Mouse (Mus musculus): ENCODE results near the gene Supt20. TPM values are rescaled to one million over a fixed set of nuclear protein-coding genes. Genes with fewer than 3 reads are reported as not detected.
"Not testable (repeated sequence)": the region's sequence is repeated elsewhere in the genome, so short reads cannot be mapped to it uniquely, and the experiment has no call there.

The Supt20 gene
- polyA plus RNA-seq, 1 experiment from 2014 or later, result 129 TPM

DNA sequence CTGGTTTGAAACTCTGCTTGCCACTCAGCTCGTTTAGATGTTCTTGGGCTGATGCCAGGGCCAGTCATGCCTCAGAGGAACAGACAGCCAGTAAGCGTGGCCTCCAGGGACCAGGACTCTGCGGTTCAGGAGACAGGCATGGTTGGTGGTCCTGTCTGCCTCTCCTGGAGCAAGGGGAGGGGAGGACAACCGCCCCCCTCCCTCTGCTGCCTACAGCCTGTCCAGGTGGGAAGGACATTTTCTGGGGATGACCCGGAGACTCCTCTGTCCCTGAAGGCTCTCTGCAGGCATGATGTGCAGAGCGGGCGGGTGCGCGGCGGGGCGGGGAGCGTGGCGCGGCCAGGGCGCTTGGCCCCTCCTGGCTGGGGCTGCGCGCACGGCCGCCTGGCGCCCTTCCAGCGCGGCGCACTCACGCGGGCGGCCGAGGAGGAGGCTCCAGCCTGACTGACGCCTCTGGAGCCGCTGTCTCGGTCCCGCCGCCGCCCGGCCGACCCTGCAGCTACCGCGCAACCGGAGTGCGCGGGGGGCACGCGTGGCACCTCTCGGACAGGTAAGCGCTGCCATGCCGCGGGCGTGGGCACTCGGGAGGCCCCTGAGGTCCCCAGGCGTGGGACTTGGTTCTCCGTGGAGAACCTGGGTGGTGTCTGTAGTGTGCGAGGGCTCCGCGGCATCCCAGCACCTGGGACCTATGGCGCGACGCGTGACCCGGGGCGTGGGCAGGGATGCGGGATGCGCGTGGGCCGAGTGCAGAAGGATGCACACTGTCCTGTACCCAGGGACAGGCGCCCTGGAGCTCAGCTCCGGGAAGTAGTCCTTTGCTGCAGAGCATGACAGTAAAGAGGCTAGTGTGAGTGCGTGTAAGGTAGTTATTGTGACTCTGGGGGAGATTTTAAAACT is 62.8 kb downstream of the Supt20 start, which contains the start of gene Smad9:
Smad9 (plus strand) TSS at position 438 of the 897 bp plus-strand sequence.
- Histone ChIP-seq H3K9ac (ENCODE audit: low read length) (peak within 1 kb of the TSS; percentile 58), H3K4me3 (ENCODE audit: low read depth, low read length) (peak within 1 kb of the TSS; percentile 57), H3K27me3 (ENCODE audit: control insufficient read depth, insufficient read depth, low read length) (peaks cover 18% of the 10 kb centered on the region), H3K27ac (ENCODE audit: low read depth, low read length) (no peak within 1 kb of the TSS), H3K36me3 (ENCODE audit: control insufficient read depth, insufficient read depth, low read length) (no peaks in the 10 kb centered on the region; the same call in 1 of the 2 replicates), H3K9me3 (ENCODE audit: control insufficient read depth, low read length) (no peaks in the 10 kb centered on the region), H3K4me1 (replicated peaks; ENCODE audit: control insufficient read depth, insufficient read depth, low read length) (peaks cover 5% of the 10 kb centered on the region; the same call in 1 of the 2 replicates), H3K4me2 (ENCODE audit: low read depth, low read length, severe bottlenecking) (peak within 1 kb of the TSS; percentile 100)
- DNase-seq (ENCODE audit: low spot score) (peak; percentile 68), ATAC-seq (replicated peaks; ENCODE audit: low FRiP score) (peak; percentile 79)
- under 1% methylated on average over 60 of the region's 66 CpGs for WGBS

DNA sequence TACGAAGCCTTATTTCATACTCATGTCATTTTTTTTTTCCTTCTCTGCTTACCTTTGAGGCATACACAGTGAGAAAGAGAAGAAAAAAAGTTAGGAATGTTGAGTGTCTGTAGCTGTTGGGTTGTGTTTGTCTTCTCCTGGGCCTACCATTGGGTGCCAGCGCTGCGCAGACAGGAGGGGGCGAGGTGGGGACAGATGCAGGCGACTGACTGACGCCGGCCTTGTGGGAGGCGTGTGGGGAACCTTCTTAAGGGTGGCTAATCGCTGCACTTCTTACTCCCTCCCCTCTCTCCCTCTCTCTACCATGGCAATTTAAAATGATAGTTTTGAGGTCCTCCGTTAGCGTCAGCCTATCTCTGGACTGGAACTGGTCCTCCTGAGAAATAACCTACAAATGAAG is 63.5 kb downstream of the Supt20 start:
- Histone ChIP-seq H3K36me3 (ENCODE audit: control insufficient read depth, insufficient read depth, low read length) (no peaks in the 10 kb centered on the region; the same call in 1 of the 2 replicates), H3K27ac (ENCODE audit: low read depth, low read length) (no peak overlapping the region), H3K4me1 (replicated peaks; ENCODE audit: control insufficient read depth, insufficient read depth, low read length) (peaks cover 5% of the 10 kb centered on the region; the same call in 1 of the 2 replicates), H3K9me3 (ENCODE audit: control insufficient read depth, low read length) (no peaks in the 10 kb centered on the region), H3K27me3 (ENCODE audit: control insufficient read depth, insufficient read depth, low read length) (peaks cover 18% of the 10 kb centered on the region), H3K4me3 (ENCODE audit: low read depth, low read length) (peak overlapping the region; percentile 57), H3K4me2 (ENCODE audit: low read depth, low read length, severe bottlenecking) (peak overlapping the region; percentile 100), H3K9ac (ENCODE audit: low read length) (peak overlapping the region; percentile 58)
- ATAC-seq (replicated peaks; ENCODE audit: low FRiP score) (peak; percentile 20; the same call in 1 of the 2 replicates), DNase-seq (ENCODE audit: low spot score) (peak; percentile 49)
- WGBS, result 2% methylated on average over 11 of the region's 11 CpGs

DNA sequence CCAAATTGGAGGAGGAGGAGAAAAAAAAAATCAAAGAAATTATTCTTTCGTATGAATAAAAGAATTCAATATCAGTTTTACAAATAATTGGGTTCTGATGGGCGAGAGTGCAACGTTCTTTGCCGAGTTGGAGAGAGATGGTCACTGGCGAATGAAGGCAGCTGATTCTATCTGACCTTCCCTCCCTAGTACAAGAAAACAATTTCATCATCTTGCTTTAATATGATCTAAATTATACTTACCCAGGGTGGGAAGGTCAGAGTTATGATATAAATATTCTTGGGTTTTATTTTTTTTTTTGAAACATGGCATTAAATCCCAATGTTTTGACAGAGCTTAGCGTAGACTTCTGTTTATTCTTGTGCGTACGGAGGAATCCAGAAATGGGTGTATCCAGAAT is 64.8 kb downstream of the Supt20 start:
- no peak overlapping the region for H3K4me2 ChIP-seq (ENCODE audit: low read depth, low read length, severe bottlenecking)
- ATAC-seq (replicated peaks; ENCODE audit: low FRiP score), result no peak
- H3K27me3 ChIP-seq (ENCODE audit: control insufficient read depth, insufficient read depth, low read length), result peaks cover 18% of the 10 kb centered on the region
- no peak for DNase-seq (ENCODE audit: low spot score)
- 90% methylated on average over 8 of the region's 8 CpGs for WGBS
- H3K4me3 ChIP-seq (ENCODE audit: low read depth, low read length), result no peak overlapping the region
- H3K36me3 ChIP-seq (ENCODE audit: control insufficient read depth, insufficient read depth, low read length), result no peaks in the 10 kb centered on the region; the same call in 1 of the 2 replicates
- no peaks in the 10 kb centered on the region for H3K9me3 ChIP-seq (ENCODE audit: control insufficient read depth, low read length)
- peaks cover 5% of the 10 kb centered on the region; the same call in 1 of the 2 replicates for H3K4me1 ChIP-seq (replicated peaks; ENCODE audit: control insufficient read depth, insufficient read depth, low read length)
- no peak overlapping the region for H3K9ac ChIP-seq (ENCODE audit: low read length)
- no peak overlapping the region for H3K27ac ChIP-seq (ENCODE audit: low read depth, low read length)

DNA sequence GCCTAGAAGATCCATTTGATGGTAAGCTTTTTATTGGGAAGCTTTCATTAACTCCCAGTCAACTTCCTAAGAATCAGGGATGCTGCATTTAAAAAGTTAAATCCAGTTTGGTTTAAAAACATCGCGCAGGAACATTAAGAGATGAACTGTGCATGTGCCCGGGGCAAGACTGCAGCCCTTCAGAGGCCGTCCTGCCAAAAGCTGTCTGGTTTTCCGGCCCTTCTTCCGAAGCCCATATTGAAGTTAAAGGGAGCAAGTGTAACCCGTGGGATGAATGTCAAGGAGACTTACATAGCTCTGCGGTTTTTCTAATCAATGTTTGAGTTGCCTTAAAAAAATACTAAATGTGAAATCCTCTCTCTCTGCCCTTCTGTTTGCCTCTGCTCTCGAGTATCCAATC is 66.6 kb downstream of the Supt20 start:
- H3K9ac ChIP-seq (ENCODE audit: low read length), result no peak overlapping the region
- 82% methylated on average over 9 of the region's 9 CpGs for WGBS
- H3K36me3 ChIP-seq (ENCODE audit: control insufficient read depth, insufficient read depth, low read length), result no peaks in the 10 kb centered on the region
- no peak overlapping the region for H3K4me3 ChIP-seq (ENCODE audit: low read depth, low read length)
- ATAC-seq (replicated peaks; ENCODE audit: low FRiP score) (no peak), DNase-seq (ENCODE audit: low spot score) (no peak)
- no peaks in the 10 kb centered on the region for H3K9me3 ChIP-seq (ENCODE audit: control insufficient read depth, low read length)
- peaks cover 18% of the 10 kb centered on the region for H3K27me3 ChIP-seq (ENCODE audit: control insufficient read depth, insufficient read depth, low read length)
- no peak overlapping the region for H3K4me2 ChIP-seq (ENCODE audit: low read depth, low read length, severe bottlenecking)
- peaks cover 5% of the 10 kb centered on the region; the same call in 1 of the 2 replicates for H3K4me1 ChIP-seq (replicated peaks; ENCODE audit: control insufficient read depth, insufficient read depth, low read length)
- H3K27ac ChIP-seq (ENCODE audit: low read depth, low read length), result no peak overlapping the region

GRCm38 (mm10) chr3:54760321-54761115 is 67.9 kb downstream of the Supt20 start:
- H3K36me3 ChIP-seq (ENCODE audit: control insufficient read depth, insufficient read depth, low read length), result no peaks in the 10 kb centered on the region
- H3K4me3 ChIP-seq (ENCODE audit: low read depth, low read length), result no peak overlapping the region
- no peak for ATAC-seq (replicated peaks; ENCODE audit: low FRiP score)
- DNase-seq (ENCODE audit: low spot score), result peak; percentile 36
- no peaks in the 10 kb centered on the region for H3K9me3 ChIP-seq (ENCODE audit: control insufficient read depth, low read length)
- peaks cover 2% of the 10 kb centered on the region; the same call in 1 of the 2 replicates for H3K4me1 ChIP-seq (replicated peaks; ENCODE audit: control insufficient read depth, insufficient read depth, low read length)
- H3K27me3 ChIP-seq (ENCODE audit: control insufficient read depth, insufficient read depth, low read length), result peaks cover 10% of the 10 kb centered on the region
- H3K4me2 ChIP-seq (ENCODE audit: low read depth, low read length, severe bottlenecking), result no peak overlapping the region
- H3K9ac ChIP-seq (ENCODE audit: low read length), result no peak overlapping the region
- no peak overlapping the region for H3K27ac ChIP-seq (ENCODE audit: low read depth, low read length)
- WGBS, result 74% methylated on average over 15 of the region's 15 CpGs

DNA sequence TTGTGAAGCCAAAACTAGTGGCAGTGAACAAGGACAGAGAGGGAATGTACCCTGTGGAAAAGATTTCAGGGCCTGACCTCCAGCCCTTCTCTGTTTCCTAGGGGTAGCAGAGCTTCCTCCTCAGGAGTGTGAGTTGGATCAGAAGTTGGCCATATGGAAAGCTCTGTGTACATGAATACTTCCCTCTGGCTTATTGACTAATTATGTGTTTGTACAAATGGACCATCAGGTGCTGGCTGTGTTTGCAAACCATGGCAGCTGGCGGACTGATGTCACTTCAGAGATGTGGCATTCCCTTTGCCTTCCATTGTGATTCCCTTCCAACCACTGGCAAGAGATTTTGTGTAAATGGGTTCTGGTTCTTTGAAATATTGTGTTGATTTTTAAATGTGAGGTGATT is 68.7 kb downstream of the Supt20 start:
- 94% methylated on average over 1 of the region's 1 CpGs for WGBS
- 0 out of 2 replicates have a peak, but pooled peaks cover 2% of the 10 kb centered on the region for H3K27me3 ChIP-seq (ENCODE audit: control insufficient read depth, insufficient read depth, low read length)
- H3K4me1 ChIP-seq (replicated peaks; ENCODE audit: control insufficient read depth, insufficient read depth, low read length), result no peaks in the 10 kb centered on the region; the same call in 1 of the 2 replicates
- ATAC-seq (replicated peaks; ENCODE audit: low FRiP score), result no peak
- H3K4me3 ChIP-seq (ENCODE audit: low read depth, low read length), result no peak overlapping the region
- no peaks in the 10 kb centered on the region for H3K9me3 ChIP-seq (ENCODE audit: control insufficient read depth, low read length)
- DNase-seq (ENCODE audit: low spot score), result peak; percentile 7
- H3K27ac ChIP-seq (ENCODE audit: low read depth, low read length), result no peak overlapping the region
- H3K9ac ChIP-seq (ENCODE audit: low read length), result no peak overlapping the region
- H3K4me2 ChIP-seq (ENCODE audit: low read depth, low read length, severe bottlenecking), result no peak overlapping the region
- H3K36me3 ChIP-seq (ENCODE audit: control insufficient read depth, insufficient read depth, low read length), result no peaks in the 10 kb centered on the region

DNA sequence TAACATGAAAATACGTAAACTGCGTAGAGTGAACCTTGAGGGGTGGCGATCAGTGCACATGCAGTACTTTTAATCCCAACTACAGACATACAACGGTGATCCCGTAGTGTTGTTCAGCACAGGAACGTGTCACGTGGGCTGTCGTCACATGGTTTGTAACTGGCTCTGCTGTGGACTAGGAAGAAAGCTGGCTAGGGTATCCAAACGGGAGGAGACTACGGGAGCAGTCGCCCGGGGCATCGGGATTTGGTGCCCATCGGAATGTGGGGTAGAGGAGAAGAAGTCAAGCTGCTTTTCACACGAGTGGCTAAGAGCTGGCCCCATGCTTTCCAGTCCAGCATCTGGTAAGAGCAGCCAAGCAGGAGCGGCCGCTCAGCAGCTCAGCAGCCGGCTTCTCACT is 71.8 kb downstream of the Supt20 start:
- no peak overlapping the region for H3K4me2 ChIP-seq (ENCODE audit: low read depth, low read length, severe bottlenecking)
- H3K36me3 ChIP-seq (ENCODE audit: control insufficient read depth, insufficient read depth, low read length), result no peaks in the 10 kb centered on the region
- WGBS, result 77% methylated on average over 18 of the region's 18 CpGs
- H3K9ac ChIP-seq (ENCODE audit: low read length), result no peak overlapping the region
- ATAC-seq (replicated peaks; ENCODE audit: low FRiP score) (no peak), DNase-seq (ENCODE audit: low spot score) (no peak)
- no peaks in the 10 kb centered on the region for H3K27me3 ChIP-seq (ENCODE audit: control insufficient read depth, insufficient read depth, low read length)
- H3K27ac ChIP-seq (ENCODE audit: low read depth, low read length), result no peak overlapping the region
- no peak overlapping the region for H3K4me3 ChIP-seq (ENCODE audit: low read depth, low read length)
- H3K9me3 ChIP-seq (ENCODE audit: control insufficient read depth, low read length), result no peaks in the 10 kb centered on the region
- H3K4me1 ChIP-seq (replicated peaks; ENCODE audit: control insufficient read depth, insufficient read depth, low read length), result no peaks in the 10 kb centered on the region

- not testable (repeated sequence) for H3K9me3 ChIP-seq (ENCODE audit: control insufficient read depth, low read length); H3K4me2 ChIP-seq (ENCODE audit: low read depth, low read length, severe bottlenecking); H3K27me3 ChIP-seq (ENCODE audit: control insufficient read depth, insufficient read depth, low read length); ATAC-seq (replicated peaks; ENCODE audit: low FRiP score); H3K4me3 ChIP-seq (ENCODE audit: low read depth, low read length); DNase-seq (ENCODE audit: low spot score); H3K36me3 ChIP-seq (ENCODE audit: control insufficient read depth, insufficient read depth, low read length); H3K27ac ChIP-seq (ENCODE audit: low read depth, low read length); H3K4me1 ChIP-seq (replicated peaks; ENCODE audit: control insufficient read depth, insufficient read depth, low read length); H3K9ac ChIP-seq (ENCODE audit: low read length)
- 87% methylated on average over 6 of the region's 6 CpGs for WGBS
These were observed 72.9 kb downstream of the Supt20 start for GRCm38 (mm10) chr3:54765521-54765920.

Data from forebrain, embryonic 11.5 days (tissue).